Mouse (Mus musculus) left cerebral cortex, postnatal 14 days (tissue): ENCODE results near the gene Bsn. TPM values are rescaled to one million over a fixed set of nuclear protein-coding genes. Genes with fewer than 3 reads are reported as not detected.

Experiments used
- DNase-seq, 2 experiments: peaks; one replicate each; pipeline ENCODE4 v3.0.0; 2021 to 2022; ENCODE audit warnings: low spot score in 2 of 2, mixed read lengths in 1 of 2
- intact Hi-C: fragments of 180-260 bp; cut with DNase I; formaldehyde crosslinking; loops from one replicate; pipeline ENCODE4 v1.15.1; 2025
- long read RNA-seq, 2 experiments: library from polyadenylated mRNA; stranded (forward); transcript quantifications; one replicate each; pipeline ENCODE4 v2.0.0; 2021
- total RNA-seq, 2 experiments: library from RNA; stranded (reverse); gene quantifications; 2 replicates each; pipeline ENCODE4 v1.2.3; 2021

The Bsn gene
- 100 to 1,000 TPM; 223 to 244 TPM for total RNA-seq
- long read RNA-seq, experiment 1, partial matches to known transcripts: 67 of 68 reads
- long read RNA-seq, experiment 1, other reads (novel, unspliced or antisense): 1 of 68 reads
- long read RNA-seq, experiment 2, partial matches to known transcripts: 12 of 74 reads
- long read RNA-seq, experiment 2, other reads (novel, unspliced or antisense): 62 of 74 reads

DNA sequence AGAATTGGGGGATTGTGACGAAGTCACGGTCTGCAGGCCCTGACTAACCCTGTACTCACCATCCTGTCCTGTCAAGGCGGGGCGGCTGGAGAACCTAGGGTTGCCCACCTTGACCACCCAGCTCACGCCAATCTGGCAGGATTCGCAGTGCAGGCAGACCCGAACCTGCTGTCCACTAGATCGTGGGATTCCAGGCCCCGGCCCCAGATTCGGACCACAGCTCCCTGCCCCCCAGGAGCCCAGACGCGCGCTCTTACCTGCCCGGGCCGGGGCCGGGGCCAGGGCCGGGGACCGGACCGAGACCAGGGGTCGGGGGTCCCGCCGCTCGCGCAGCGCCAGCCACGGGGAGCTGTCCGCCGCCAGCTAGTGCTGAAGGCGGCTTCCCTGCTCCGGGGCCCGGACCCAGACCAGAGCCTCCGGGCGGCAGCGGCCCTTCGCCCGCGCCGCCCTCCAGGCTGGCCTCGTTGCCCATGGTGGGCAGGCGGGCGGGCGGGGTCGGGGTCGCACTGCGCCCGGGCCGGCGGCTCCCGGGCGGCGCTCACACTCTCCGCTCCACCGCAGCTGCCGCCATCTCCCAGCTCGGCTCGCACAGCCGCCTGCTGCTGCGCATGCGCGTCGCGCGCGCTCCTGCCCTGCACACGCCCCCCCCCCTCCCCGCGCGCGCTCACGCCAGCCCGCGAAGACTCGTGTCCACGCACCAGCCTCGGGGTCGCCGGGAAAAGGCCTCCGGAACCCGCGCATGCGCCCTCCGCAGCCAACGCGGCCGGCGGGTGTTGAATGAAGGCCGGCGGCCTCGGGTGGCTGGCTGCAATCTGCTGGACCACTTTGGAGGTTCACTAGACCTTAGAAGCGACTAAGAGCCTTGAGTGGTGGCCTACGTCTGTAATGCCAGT is at the start of gene Bsn:
Gene Bsn, minus strand, starts transcription at position 598 of the 893 bp plus-strand sequence.
- intact Hi-C loops: loop anchor here (5.0 kb wide), 2 partner anchors 38 to 53 kb away; no protein-coding TSS in a partner anchor
- peak; percentile 85 to 86 for DNase-seq

DNA sequence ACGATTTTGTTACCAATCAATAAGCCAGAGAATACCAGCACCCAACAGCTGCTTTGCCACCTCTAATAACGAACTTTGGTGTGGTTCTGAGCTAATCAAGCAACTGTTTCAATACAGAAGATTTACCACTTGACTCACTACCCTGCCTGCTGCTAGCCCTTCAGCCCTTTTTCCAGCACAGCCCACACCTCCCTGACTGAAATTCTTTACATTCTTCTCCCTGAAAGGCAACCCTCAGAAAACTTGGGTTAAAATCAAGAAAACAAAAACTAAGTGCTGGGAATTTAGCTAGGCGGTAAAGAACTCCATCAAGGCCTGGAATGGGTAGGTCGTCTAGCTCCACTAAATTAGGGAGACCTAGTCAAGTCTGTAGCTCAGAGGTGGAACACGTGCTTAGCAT is 49.8 kb upstream of the Bsn start:
- intact Hi-C loops: no loop called here
- no peak for DNase-seq

DNA sequence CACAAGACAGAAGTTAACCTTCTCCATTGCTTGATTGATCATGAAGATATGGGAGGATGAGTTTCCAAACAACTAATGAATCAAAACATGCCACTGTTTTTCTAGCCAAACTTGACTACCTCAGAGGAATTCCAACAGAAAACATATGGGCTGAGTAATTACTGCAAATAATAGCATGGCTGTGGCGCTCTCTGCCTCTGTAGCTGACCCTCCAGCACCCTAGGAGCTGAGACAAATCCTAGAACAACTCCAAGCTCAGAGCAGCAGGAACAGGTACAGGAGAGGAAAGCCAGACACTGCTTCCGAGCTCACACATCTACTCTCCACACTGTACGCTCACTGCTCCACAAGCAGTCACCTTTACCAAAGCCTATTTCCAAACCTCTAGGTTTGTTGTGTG is 48.6 kb upstream of the Bsn start:
- DNase-seq: no peak
- intact Hi-C loops: no loop called here

DNA sequence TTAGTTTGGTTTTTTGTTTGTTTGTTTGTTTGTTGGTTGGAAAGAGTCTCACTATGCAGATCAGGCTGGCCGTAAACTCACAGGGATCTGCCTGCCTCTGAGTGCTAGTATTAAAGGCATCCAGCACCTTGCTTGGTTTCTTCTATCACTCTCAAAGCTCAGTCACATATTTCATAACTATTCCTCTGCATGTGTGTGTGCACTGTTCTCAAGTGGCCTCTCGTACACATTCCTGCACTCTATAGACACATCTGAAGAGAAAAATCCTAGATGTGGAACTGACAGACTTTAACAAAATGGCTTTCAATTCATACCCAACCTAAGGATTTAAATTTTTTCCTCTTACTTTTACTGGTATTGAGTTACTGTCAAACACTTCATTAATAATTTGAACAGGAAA is 48.2 kb upstream of the Bsn start:
- DNase-seq: no peak
- intact Hi-C loops: no loop called here

DNA sequence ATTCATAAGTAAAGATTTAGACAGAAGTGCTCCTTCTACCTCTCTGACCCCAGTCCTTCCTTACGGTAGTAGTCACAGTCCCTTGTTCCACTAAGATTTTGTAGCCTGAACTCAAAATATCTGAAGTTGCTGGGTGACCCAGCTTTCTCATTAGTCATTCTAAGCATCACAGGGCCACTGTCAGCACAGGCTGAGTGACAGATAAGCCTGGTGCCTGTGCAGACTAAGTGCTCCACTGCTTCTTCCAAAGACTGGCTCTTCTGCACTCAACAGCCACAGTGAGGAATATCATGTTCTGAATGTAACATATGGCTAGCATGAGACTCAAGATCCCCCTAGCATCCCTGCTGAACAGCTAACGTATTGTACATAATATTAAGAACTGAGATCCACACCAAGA is 44.5 kb upstream of the Bsn start:
- intact Hi-C loops: no loop called here
- DNase-seq: no peak

DNA sequence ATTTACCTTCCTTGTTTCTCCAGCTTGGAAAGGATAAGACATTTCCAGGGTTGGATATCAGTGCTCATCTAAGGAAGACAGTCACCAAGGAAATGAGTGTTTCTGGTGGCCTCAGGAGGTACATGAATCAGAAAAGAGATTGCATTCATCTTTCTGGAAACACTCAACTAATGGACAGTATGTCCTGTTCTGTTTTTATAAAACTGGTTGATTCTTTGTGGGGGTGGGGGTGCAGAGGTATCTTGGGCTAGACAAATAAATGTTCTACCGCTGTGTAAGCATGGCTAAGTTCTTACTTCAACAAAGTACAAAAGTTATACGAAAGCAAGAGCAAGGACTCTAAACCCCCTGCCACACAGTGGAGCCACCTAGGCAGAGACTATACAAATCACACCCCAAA is 42.7 kb upstream of the Bsn start:
- intact Hi-C loops: no loop called here
- DNase-seq: no peak

DNA sequence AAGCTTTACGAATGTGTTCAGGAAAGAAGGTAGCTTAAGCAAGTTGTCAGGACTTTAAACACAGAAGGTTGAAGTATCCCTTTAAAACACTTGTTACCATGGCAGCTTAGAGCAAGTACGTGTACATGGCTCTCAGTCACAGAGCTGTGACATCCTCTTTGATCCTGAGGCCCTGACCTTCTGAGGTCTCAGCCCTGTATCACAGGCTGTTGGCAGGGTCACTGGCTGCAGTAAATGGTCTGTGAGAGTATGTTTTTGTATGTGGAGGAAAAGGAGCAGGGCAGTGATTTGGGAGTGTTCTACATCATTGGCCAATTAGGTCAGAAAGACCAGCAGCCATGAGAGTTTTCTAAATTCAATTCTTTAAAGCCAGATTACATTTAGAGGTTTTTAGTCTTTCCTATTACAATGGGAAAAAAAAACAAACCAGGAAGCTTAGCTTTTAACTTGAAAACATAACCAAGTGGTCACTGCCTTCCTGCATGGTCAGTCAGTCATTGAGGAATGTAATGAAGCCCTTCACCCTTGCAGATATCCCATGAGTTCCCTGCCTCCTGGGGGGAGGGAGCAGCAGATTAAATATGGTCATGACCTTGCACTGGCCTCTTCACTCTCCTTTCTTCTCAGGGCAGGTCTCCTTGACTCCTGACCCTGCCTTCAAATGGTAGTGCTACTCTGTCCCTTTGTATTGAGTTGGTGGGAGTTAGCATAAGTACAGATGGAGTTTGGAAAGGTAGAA is 37.9 kb upstream of the Bsn start:
- DNase-seq: no peak
- intact Hi-C loops: no loop called here

DNA sequence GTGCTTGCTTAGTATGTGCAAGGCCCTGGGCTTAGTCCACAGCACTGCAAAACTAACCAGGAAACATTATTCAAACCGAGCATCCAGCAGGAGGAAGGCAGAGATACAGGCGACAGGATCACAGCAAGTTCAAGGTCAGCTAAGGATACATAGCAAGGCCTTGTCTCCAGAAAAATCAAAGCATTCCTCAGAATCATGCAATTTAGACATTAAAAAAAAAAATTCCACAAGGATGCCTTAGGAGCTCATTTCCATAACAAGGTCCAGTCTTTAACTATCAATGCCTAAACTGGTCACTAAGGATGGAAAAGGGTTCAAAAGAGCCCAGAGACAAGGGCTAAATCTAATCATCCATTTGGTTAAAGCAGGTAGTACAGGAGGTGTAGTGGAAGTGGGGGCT is 35.0 kb upstream of the Bsn start:
- intact Hi-C loops: no loop called here
- no peak for DNase-seq

DNA sequence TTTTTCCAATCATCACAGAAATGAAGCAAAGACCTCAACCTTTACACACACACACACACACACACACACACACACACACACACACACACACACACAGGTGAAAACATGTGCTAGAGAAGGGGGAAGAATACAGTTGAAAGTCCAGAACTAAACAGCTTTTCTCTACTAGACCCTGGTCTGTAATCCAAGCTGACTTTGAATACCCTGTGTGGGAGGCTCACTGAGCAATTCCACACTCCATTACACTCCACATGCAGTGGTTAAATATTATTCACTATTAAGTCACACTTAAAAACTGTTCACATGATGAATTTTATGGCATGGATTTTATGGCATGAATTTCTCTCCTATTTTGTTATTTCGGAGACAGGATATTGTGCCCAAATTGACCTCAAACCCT is 33.4 kb upstream of the Bsn start:
- intact Hi-C loops: loop anchor here (5.0 kb wide), 1 partner anchor 39 kb away; the partner anchor contains the start of gene Dag1
- no peak for DNase-seq

DNA sequence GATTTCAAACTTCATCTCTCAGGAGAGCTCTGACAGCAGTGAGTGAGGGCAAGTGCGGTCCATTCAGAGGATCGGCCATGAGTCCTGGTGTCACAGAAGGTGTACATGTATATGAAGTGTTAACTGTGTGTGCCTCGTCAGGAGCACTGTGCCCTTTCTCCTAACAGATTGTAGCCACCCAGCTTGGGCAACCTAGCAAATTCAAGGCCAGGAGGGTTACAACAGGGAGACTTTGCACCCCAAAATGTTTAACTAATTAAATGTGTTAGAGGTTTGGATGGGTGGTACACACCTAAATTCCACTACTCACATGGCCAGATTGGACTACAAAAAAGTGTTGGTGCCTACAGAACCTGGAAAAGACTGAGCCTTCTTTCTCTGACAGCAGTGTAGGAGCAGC is 31.4 kb upstream of the Bsn start:
- intact Hi-C loops: loop anchor here (5.0 kb wide), 1 partner anchor 41 kb away; the partner anchor contains the start of gene Dag1
- DNase-seq: no peak

DNA sequence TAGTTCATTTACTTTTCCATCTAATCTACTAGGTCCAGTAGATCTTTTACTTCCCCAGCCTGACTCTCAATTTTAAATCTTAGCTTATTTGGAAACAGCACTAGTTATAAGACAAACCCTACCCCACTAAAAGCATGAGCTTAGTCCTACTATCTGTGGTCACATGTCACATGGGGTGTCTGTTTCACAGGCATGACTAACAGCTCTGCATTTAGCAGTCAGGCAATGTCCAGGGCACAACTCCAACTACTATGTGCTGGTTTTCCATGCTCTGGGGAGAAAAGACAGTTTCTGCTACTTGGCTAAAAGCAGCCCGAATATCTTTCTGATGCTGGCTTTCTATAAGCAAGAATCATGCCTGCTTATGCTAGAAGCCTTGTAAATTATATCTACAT is 30.2 kb upstream of the Bsn start:
- intact Hi-C loops: loop anchor here (5.0 kb wide), 1 partner anchor 42 kb away; the partner anchor contains the start of gene Dag1
- DNase-seq: peak; percentile 59 to 73

DNA sequence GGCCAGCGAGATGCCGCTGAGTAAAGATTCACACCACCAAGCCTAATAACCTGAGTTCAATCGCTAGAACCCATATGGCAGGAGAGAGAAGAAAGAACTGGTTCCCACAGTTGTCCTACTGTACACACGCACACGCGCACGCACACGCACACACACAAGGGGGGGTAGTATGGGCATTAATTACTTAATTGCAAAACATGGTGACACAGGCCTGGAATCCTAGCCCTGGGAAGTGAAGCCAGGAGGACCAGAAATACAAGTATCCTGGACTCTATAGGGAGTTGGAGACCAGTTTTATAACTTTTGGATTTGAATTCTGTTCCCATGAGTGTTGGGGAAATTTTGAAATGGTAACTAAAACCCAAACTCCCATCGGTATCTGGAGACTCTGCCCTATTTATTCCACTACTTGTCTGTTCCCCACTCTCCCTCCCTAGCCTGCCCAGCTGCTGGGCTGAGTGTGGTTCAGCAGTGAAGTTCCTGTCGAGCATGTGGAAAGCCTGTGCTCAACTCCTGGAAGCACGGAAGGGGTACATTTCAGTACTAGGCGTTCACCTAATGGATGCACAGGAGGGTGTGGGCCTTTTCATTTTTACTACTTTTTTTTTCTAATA is 29.7 kb upstream of the Bsn start:
- DNase-seq: no peak
- intact Hi-C loops: loop anchor here (5.0 kb wide), 1 partner anchor 42 kb away; the partner anchor contains the start of gene Dag1

DNA sequence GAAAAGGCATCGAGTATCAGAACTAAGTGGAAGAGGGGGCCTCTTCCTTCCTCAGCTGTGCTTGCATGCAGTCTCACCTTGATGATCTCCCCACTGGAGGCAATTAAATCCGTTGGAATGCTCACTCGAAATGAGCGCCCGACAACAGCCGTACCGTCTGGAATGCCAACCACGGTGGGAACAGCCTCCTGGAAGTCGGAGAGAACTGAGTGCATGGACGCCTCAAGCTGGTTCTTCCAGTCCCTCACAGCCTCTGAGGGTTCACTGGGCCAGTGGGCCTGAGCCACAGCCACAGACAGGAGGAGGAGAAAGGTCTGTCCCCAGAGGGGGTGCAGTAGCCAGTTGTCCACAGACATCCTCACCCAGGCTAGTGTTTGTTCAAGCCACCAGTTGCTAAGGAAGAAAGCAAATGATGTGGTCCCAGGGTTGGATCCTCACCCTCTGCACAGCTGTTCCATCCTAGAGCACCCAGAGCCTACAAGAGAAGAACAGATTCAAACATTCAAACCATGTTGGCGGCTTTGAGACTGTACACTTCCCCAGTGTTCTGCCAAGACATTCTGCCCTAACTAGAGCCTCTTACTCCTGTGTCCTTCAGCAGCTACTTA is 27.9 kb upstream of the Bsn start:
- no peak for DNase-seq

DNA sequence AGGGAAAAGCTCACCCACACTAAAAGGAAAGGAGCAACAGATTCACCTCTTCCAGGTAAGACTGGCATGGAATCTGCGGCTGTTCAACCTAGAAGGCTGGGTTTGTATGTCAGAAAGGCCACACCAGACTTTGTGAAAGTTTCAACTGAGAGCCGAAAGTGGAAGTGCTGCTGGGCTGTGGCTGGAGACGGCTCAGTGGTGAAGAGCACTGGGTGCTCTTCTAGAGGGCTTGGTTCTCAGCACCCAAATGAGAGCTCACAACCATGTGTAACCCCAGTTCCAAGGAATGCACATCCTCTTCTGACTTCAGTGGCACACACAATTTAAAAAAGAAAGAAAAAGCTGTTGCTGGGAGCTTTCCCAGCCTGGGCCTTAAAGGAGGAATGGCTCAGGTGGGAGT is 27.2 kb upstream of the Bsn start:
- no peak for DNase-seq
- intact Hi-C loops: no loop called here

More for the DNA sequence above, 27.9 kb upstream of the Bsn start:
- intact Hi-C loops: no loop called here

DNA sequence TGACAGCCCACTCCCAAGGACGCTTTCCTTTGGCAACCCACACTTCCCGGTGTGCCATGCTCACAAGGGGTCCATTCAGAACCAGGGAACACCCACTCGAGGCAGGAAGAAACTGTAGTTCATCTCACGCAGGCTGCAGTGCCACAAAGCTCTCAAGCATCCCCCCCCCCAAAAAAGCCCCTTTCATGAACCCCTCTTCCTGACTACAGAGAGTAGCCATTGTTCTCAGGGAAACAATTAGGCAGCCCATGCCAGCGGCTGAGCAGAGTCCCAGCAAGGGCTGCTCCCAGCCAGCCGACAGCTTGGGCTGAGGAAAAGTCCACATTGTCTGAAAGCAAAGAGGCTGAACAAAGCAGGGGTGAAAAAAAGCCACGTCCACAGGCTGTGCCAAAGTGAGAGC is 22.9 kb upstream of the Bsn start:
- intact Hi-C loops: no loop called here
- no peak for DNase-seq

DNA sequence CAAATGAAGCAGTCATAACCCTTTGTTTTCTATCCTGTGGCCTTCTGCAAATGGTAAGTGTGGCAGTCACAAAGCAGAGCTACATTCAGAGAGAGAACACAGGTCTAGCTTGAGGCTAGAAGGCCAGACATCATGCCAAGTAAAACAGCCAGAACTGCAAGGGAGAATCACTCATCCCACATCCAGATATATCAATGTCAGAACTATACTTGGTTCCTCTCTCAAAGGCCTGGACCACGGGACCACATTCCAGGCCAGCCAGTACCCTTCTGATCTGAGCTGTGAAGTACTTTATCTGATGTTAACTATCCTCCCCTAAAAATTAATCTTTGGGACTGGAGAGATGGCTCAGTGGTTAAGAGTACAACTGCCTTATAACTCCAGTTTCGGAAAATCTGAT is 22.2 kb upstream of the Bsn start:
- no peak for DNase-seq
- intact Hi-C loops: no loop called here

DNA sequence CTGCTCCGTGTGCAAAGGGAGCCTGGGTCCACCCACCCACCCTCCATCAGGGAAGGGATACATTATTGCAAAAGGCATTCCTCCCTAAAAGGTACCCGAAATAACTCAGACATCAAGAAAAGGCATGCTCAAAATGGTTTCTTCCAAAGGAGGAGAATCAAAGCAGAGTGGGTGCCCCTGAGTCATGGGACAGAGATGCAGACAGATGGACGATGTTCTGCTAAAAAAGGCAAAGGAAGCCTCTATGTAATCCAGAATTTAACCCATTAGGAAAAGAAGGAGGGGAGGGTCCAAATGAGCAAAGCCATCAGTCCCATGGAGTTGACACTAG is 15.4 kb upstream of the Bsn start:
- intact Hi-C loops: no loop called here
- DNase-seq: peak; percentile 53 to 76

DNA sequence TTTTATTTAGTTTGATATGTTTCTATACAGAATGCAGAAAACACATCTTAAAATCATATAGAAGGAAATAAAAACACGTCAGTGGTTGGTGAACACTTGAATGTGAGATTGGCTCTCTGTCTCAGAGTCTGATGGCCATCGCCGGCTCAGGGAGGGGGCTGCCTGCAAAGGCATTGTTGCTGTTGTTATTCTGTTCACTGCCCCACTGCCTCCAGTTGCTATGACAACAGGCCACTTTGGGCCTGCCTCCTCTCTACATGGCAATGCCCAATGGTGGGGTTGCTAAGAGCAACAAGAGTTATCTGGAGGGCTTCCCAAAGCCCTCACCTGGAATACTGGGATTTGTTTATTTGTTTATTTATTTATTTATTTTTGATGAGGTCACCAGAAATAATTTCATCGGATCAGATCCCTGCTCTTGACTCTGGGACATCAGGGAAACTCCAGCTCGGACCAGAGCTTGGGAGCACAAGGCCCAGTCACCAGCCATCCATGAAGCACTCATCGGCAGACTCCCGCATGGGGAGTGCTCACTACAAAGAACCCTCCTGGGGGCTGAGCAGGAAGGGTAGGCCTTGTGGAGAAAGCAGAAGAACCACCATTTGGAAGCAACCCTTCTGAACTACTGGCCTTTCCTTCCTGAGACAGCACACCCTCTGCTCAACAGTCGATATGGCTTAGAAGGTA is 14.8 kb upstream of the Bsn start:
- intact Hi-C loops: loop anchor here (5.0 kb wide), 2 partner anchors 68 to 72 kb away; no protein-coding TSS in a partner anchor
- DNase-seq: no peak

DNA sequence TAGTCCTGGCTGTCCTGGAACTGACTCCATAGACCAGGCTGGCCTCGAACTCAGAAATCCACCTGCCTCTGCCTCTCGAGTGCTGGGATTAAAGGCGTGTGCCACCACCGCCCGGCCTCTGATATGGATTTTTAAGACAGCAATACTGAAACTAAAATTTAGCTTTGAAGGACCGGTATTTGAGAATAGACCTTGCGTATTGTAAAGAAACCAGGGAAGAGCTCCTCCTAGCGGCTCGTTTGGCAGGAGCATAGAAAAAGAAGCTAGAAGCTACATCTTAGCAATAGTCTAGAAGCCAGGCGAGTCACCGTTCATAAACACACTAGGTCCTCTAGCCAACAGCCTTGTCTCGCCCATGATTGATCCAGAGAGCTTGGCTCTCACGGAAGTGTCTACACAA is 12.8 kb upstream of the Bsn start:
- peak; percentile 86 for DNase-seq

More for the DNA sequence above, 12.8 kb upstream of the Bsn start:
- intact Hi-C loops: loop anchor here (5.0 kb wide), 2 partner anchors 66 to 74 kb away; no protein-coding TSS in a partner anchor
